Mouse (Mus musculus): ENCODE data around the gene Pdxdc1. TPM values are rescaled to one million over a fixed set of nuclear protein-coding genes. Genes with fewer than 3 reads are reported as not detected.
"Not testable (repeated sequence)": the region's sequence is repeated elsewhere in the genome, so short reads cannot be mapped to it uniquely, and the experiment has no call there.

Pdxdc1 gene
- polyA plus RNA-seq, 1 experiment from 2014 or later: 100 TPM

GRCm38 (mm10) chr16:13793441-13793840 lies 109.5 kb downstream of the Pdxdc1 start:
- not testable (repeated sequence) for ATAC-seq (ENCODE audit: low read depth); H3K9ac ChIP-seq (ENCODE audit: low read depth, low read length); DNase-seq (ENCODE audit: low spot score); H3K27me3 ChIP-seq (replicated peaks; ENCODE audit: control insufficient read depth, insufficient read depth, low read length); H3K4me3 ChIP-seq (ENCODE audit: low read depth, low read length); H3K9me3 ChIP-seq (ENCODE audit: control insufficient read depth, low read length); H3K27ac ChIP-seq (replicated peaks; ENCODE audit: low read depth, low read length); H3K4me2 ChIP-seq (ENCODE audit: low read depth, low read length); H3K4me1 ChIP-seq (ENCODE audit: control insufficient read depth, insufficient read depth, low read length)
- 91% methylated on average over 2 of the region's 2 CpGs for whole genome bisulfite sequencing
- peaks cover 94% of the 10 kb centered on the region for H3K36me3 ChIP-seq (ENCODE audit: control insufficient read depth, insufficient read depth, low read length)

- Histone ChIP-seq H3K4me3 (ENCODE audit: low read depth, low read length) (no peak overlapping the region), H3K27me3 (replicated peaks; ENCODE audit: control insufficient read depth, insufficient read depth, low read length) (no peaks in the 10 kb centered on the region), H3K27ac (replicated peaks; ENCODE audit: low read depth, low read length) (no peak overlapping the region), H3K36me3 (ENCODE audit: control insufficient read depth, insufficient read depth, low read length) (peaks cover 73% of the 10 kb centered on the region), H3K9me3 (ENCODE audit: control insufficient read depth, low read length) (no peaks in the 10 kb centered on the region), H3K4me2 (ENCODE audit: low read depth, low read length) (no peak overlapping the region), H3K4me1 (ENCODE audit: control insufficient read depth, insufficient read depth, low read length) (peaks cover 9% of the 10 kb centered on the region), H3K9ac (ENCODE audit: low read depth, low read length) (no peak overlapping the region)
- WGBS: 80% methylated on average over 3 of the region's 3 CpGs
- DNase-seq (ENCODE audit: low spot score) (no peak), ATAC-seq (ENCODE audit: low read depth) (no peak)
Measured at GRCm38 (mm10) chr16:13785932-13786331, 117.0 kb downstream of the Pdxdc1 start.

Small RNA genes within 50 kb of the gene (microRNA-seq; reads per million reads assigned to microRNA genes)
- gene Gm27734 (ENCODE audit: borderline number of aligned reads): not detected

Other genes with a start within 250 kb of the Pdxdc1 start
- gene Parn, start 235.0 kb downstream of the Pdxdc1 start, polyA plus RNA-seq (2014; fragmentation: Nextera tagmentation; extraction: Ambion mirVana): 32.1 and 41.3 TPM in 2 replicates
- 46.5 and 51.9 TPM in 2 replicates for gene Bfar, start 231.3 kb downstream of the Pdxdc1 start, polyA plus RNA-seq (2014; fragmentation: Nextera tagmentation; extraction: Ambion mirVana)
- gene 3110001I22Rik, start 231.2 kb downstream of the Pdxdc1 start, polyA plus RNA-seq (2014; fragmentation: Nextera tagmentation; extraction: Ambion mirVana): 4.9 and 5.4 TPM in 2 replicates
- gene Pla2g10, start 172.1 kb downstream of the Pdxdc1 start, polyA plus RNA-seq (2014; fragmentation: Nextera tagmentation; extraction: Ambion mirVana): 0.16 and 0.46 TPM in 2 replicates
- gene Rrn3, start 122.4 kb downstream of the Pdxdc1 start, polyA plus RNA-seq (2014; fragmentation: Nextera tagmentation; extraction: Ambion mirVana): 43.3 and 46.9 TPM in 2 replicates
- 176 and 178 TPM in 2 replicates for gene Ntan1, start 84.3 kb downstream of the Pdxdc1 start, polyA plus RNA-seq (2014; fragmentation: Nextera tagmentation; extraction: Ambion mirVana)
- 5.7 and 6.2 TPM in 2 replicates for gene Mpv17l, start within 50 bp of the Pdxdc1 start, polyA plus RNA-seq (2014; fragmentation: Nextera tagmentation; extraction: Ambion mirVana)
- gene 2900011O08Rik, start 83.5 kb upstream of the Pdxdc1 start, polyA plus RNA-seq (2014; fragmentation: Nextera tagmentation; extraction: Ambion mirVana): 5.1 and 5.5 TPM in 2 replicates
- not detected in 2 replicates for gene Ifitm7, start 83.8 kb upstream of the Pdxdc1 start, polyA plus RNA-seq (2014; fragmentation: Nextera tagmentation; extraction: Ambion mirVana)